16 mouse cellular contexts compared by ENCODE assay signal in genomic region chr2:153638977-153639680, GRCm38 (mm10). TPM values are rescaled to one million over a fixed set of nuclear protein-coding genes. Genes with fewer than 3 reads are reported as not detected.
A peak's percentile ranks its signal among the peaks of the same experiment; 100 is the strongest.
DNase-seq lines count a peak whose midpoint lies in the region; ATAC-seq and TF ChIP-seq lines count a peak whose summit lies in the region.
"Had no signal": no experiment of that assay in that cellular context is flagged by ENCODE, and none has a peak within 500 bp of the region (broad histone marks: within the 10 kb centered on the region; RNA-seq: fewer than 3 reads in every experiment).

No protein-coding gene starts in this region.

- WGBS in heart, embryonic 13.5 days, result 23% methylated on average over 15 of the region's 15 CpGs

- in situ Hi-C loops in CH12.LX (cut with MboI; ENCODE audit: low pct_ligation_motif_present, low pct_unique_long_range_greater_than_20kb, low sequenced_read_pairs), result no loop called here

- H3K36me3 ChIP-seq in heart, embryonic 13.5 days, result no peaks in the 10 kb centered on the region
- no peaks in the 10 kb centered on the region for H3K36me3 ChIP-seq in CH12.LX (replicated peaks in 1 of 2; ENCODE audit: control insufficient read depth in 1 of 2, insufficient read depth in 1 of 2, low read length in 1 of 2)
- H3K36me3 ChIP-seq: embryonic facial prominence, embryonic 13.5 days; forebrain, embryonic 12.5 days; heart, embryonic 15.5 days had no signal

- H3K4me2 ChIP-seq in heart, embryonic 13.5 days, result 0 out of 2 replicates have a peak overlapping the region, but pooled peaks have one; percentile 16
- H3K4me2 ChIP-seq in CH12.LX (ENCODE audit: insufficient read depth, low read depth, poor library complexity, severe bottlenecking), result no peak overlapping the region
- H3K4me2 ChIP-seq: embryonic facial prominence, embryonic 13.5 days; forebrain, embryonic 12.5 days; heart, embryonic 15.5 days had no signal

- no peak for TF ChIP-seq POLR2A in CH12.LX (IDR thresholded peaks at IDR 0.05; ENCODE audit: low read depth, low read length)

- no peaks in the 10 kb centered on the region for H3K79me2 ChIP-seq in CH12.LX (replicated peaks; ENCODE audit: control insufficient read depth, extremely low read depth, insufficient read depth, poor library complexity, severe bottlenecking)

- no peak for ATAC-seq in heart, embryonic 13.5 days (ENCODE audit: extremely low read depth, insufficient number of reproducible peaks, low FRiP score, low TSS enrichment)
- ATAC-seq: hindbrain, embryonic 16.5 days had no signal

- TF ChIP-seq RAD21 in CH12.LX (IDR thresholded peaks at IDR 0.05; ENCODE audit: low read depth, low read length), result no peak

- no peak overlapping the region for H3K27ac ChIP-seq in heart, embryonic 13.5 days (replicated peaks)
- H3K27ac ChIP-seq in CH12.LX (ENCODE audit: insufficient read depth, low read depth), result no peak overlapping the region
- H3K27ac ChIP-seq: embryonic facial prominence, embryonic 13.5 days; forebrain, embryonic 12.5 days; heart, embryonic 15.5 days had no signal

- no peak overlapping the region for H3K4me3 ChIP-seq in heart, embryonic 13.5 days
- H3K4me3 ChIP-seq in CH12.LX (replicated peaks in 1 of 3; ENCODE audit: low read depth in 2 of 3, low read length in 2 of 3, poor library complexity in 1 of 3), result no peak overlapping the region
- H3K4me3 ChIP-seq: embryonic facial prominence, embryonic 13.5 days; forebrain, embryonic 12.5 days; heart, embryonic 15.5 days; myocyte had no signal

- no peak overlapping the region for H3K9ac ChIP-seq in heart, embryonic 13.5 days
- H3K9ac ChIP-seq in CH12.LX (ENCODE audit: insufficient read depth, low read depth), result no peak overlapping the region
- H3K9ac ChIP-seq: embryonic facial prominence, embryonic 13.5 days; forebrain, embryonic 12.5 days; heart, embryonic 15.5 days had no signal

- no peak for DNase-seq in heart, adult 9 months (ENCODE audit: low spot score in 2 of 2)
- DNase-seq in CH12.LX (ENCODE audit: extremely low read depth), result no peak
- DNase-seq in embryo, embryonic 9.5 days (ENCODE audit: extremely low spot score), result peak; percentile 34
- peak; percentile 58 for DNase-seq in naive thymus-derived CD4-positive, alpha-beta T cell, adult 2 months (ENCODE audit: low read depth)
- DNase-seq in spleen, adult 18-20 months, result no peak
- DNase-seq in lung, postnatal 10 days, result no peak
- DNase-seq: cerebellum, adult 2 months; kidney, postnatal 10 days; lung, adult 2 months had no signal

- TF ChIP-seq EP300 in CH12.LX (IDR thresholded peaks at IDR 0.05; ENCODE audit: low read length), result no peak

- H3K27me3 ChIP-seq in heart, embryonic 13.5 days (replicated peaks), result peaks cover 6% of the 10 kb centered on the region; the same call in 1 of the 2 replicates
- H3K27me3 ChIP-seq in CH12.LX (replicated peaks), result peaks cover 7% of the 10 kb centered on the region
- H3K27me3 ChIP-seq: embryonic facial prominence, embryonic 13.5 days; heart, embryonic 15.5 days had no signal

- no peaks in the 10 kb centered on the region for H3K9me3 ChIP-seq in heart, embryonic 13.5 days
- H3K9me3 ChIP-seq in CH12.LX (replicated peaks; ENCODE audit: low read length), result no peaks in the 10 kb centered on the region
- H3K9me3 ChIP-seq: embryonic facial prominence, embryonic 13.5 days; forebrain, embryonic 12.5 days; heart, embryonic 15.5 days had no signal

- peaks cover 5% of the 10 kb centered on the region; the same call in 1 of the 2 replicates for H3K4me1 ChIP-seq in heart, embryonic 13.5 days
- H3K4me1 ChIP-seq in CH12.LX (ENCODE audit: control insufficient read depth in 1 of 2, insufficient read depth in 2 of 2), result no peaks in the 10 kb centered on the region
- H3K4me1 ChIP-seq: embryonic facial prominence, embryonic 13.5 days; heart, embryonic 15.5 days had no signal

- dilution Hi-C loops in CH12.LX (cut with MboI; ENCODE audit: extremely low pct_ligation_motif_present, extremely low pct_unique_long_range_greater_than_20kb, low sequenced_read_pairs), result no loop called here

- no peak for TF ChIP-seq CTCF in CH12.LX (conservative IDR thresholded peaks at IDR 0.05 in 1 of 2, IDR thresholded peaks at IDR 0.05 in 1 of 2; ENCODE audit: low read depth in 2 of 2, low read length in 2 of 2)

TF ChIP-seq in CH12.LX, 34 proteins besides CTCF, POLR2A, EP300 and RAD21:
- TF ChIP-seq ZNF384 (IDR thresholded peaks at IDR 0.05; ENCODE audit: low read depth, low read length) (peak; percentile 45; the same call in 1 of the 2 replicates), MAZ (IDR thresholded peaks at IDR 0.05; ENCODE audit: low read depth, low read length) (no peak), SMC3 (IDR thresholded peaks at IDR 0.05; ENCODE audit: low read depth, low read length) (no peak), CHD1 (IDR thresholded peaks at IDR 0.05; ENCODE audit: low read depth, low read length) (no peak), ZKSCAN1 (IDR thresholded peaks at IDR 0.05; ENCODE audit: borderline replicate concordance, low read depth, low read length) (no peak), E2F4 (IDR thresholded peaks at IDR 0.05; ENCODE audit: insufficient replicate concordance, low read depth, low read length) (no peak)

RNA-seq across cellular contexts. Expression of gene Commd7, which starts 6.5 kb away (rescaled TPM):
- polyA plus RNA-seq in heart, embryonic 13.5 days (2015; fragmentation: Nextera tagmentation; extraction: Ambion mirVana), result 55.1 and 63.2 TPM in 2 replicates
- total RNA-seq in CH12.LX (2012; rRNA removed) (18.9 and 22.2 TPM in 2 replicates), CH12.LX (2014; rRNA removed) (28.4 and 29.1 TPM in 2 replicates)
- polyA plus RNA-seq in CH12.LX (2012; ENCODE audit: insufficient read length, low read depth), result 34.7 and 35.2 TPM in 2 replicates

RNA-seq across cellular contexts. Expression of gene Dnmt3b, which starts 10.1 kb away (rescaled TPM):
- 5.0 and 5.3 TPM in 2 replicates for polyA plus RNA-seq in heart, embryonic 13.5 days (2015; fragmentation: Nextera tagmentation; extraction: Ambion mirVana)
- total RNA-seq in CH12.LX (2012; rRNA removed), result 8.4 TPM in 2 replicates
- 5.3 and 6.0 TPM in 2 replicates for total RNA-seq in CH12.LX (2014; rRNA removed)
- 8.9 and 9.4 TPM in 2 replicates for polyA plus RNA-seq in CH12.LX (2012; ENCODE audit: insufficient read length, low read depth)

RNA-seq across cellular contexts. Expression of gene Dnmt3c, which starts 57.3 kb away (rescaled TPM):
- not detected in 2 replicates for polyA plus RNA-seq in heart, embryonic 13.5 days (2015; fragmentation: Nextera tagmentation; extraction: Ambion mirVana)
- 0.04 TPM in 1 of 2 replicates, not detected in the other for total RNA-seq in CH12.LX (2012; rRNA removed)
- 0.14 TPM in 1 of 2 replicates, not detected in the other for total RNA-seq in CH12.LX (2014; rRNA removed)
- polyA plus RNA-seq in CH12.LX (2012; ENCODE audit: insufficient read length, low read depth), result not detected in 2 replicates
- total RNA-seq: gastrocnemius, adult 18-20 months had no signal
- polyA plus RNA-seq: embryonic facial prominence, embryonic 13.5 days; forebrain, embryonic 12.5 days; heart, embryonic 15.5 days; hindbrain, embryonic 16.5 days; myocyte had no signal

Comparison
In these comparisons a context has a peak if more than half of its experiments do, and no peak if none do; other contexts are left out.
1. DNase-seq: peak in embryo, embryonic 9.5 days (single experiment) and naive thymus-derived CD4-positive, alpha-beta T cell, adult 2 months (single experiment); none in heart, adult 9 months (0 of 2), CH12.LX (single experiment), spleen, adult 18-20 months (0 of 2) and lung, postnatal 10 days (single experiment).